Mouse (Mus musculus): ENCODE data around the gene 9130019O22Rik. TPM values are rescaled to one million over a fixed set of nuclear protein-coding genes. Genes with fewer than 3 reads are reported as not detected.
"Not testable (repeated sequence)": the region's sequence is repeated elsewhere in the genome, so short reads cannot be mapped to it uniquely, and the experiment has no call there.

9130019O22Rik gene
- polyA plus RNA-seq, 1 experiment, result 3.2 TPM

DNA sequence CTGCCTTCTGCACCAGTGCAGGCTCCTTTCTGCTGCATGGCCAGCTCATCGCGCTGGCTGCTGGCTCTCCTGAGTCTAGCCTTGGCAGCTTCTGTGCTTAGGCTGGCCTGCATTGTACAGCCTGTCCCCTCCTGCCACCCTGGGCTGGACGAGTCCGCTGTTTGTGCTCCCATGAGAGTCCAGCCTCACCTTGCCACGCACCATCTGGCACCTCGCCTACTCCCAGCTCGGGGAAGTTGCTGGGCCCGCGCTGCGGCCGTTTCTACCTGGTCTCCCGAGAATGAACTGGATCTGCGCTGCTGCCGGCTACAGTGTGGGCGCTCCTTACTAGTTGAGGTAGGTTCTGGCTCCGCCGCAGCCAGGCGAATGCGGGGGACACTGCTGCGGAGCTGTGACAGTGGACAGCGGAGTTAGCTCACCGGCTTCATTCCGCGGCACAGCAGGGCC lies 23.5 kb downstream of the 9130019O22Rik start:
- no peak for TF ChIP-seq CTCF (IDR thresholded peaks at IDR 0.05; ENCODE audit: extremely low read depth, insufficient read depth, insufficient read length, insufficient replicate concordance)
- H3K4me3 ChIP-seq (ENCODE audit: extremely low read depth, insufficient read depth, insufficient read length), result no peak overlapping the region
- no peak for DNase-seq (ENCODE audit: low read depth in 1 of 2, low spot score in 2 of 2)

DNA sequence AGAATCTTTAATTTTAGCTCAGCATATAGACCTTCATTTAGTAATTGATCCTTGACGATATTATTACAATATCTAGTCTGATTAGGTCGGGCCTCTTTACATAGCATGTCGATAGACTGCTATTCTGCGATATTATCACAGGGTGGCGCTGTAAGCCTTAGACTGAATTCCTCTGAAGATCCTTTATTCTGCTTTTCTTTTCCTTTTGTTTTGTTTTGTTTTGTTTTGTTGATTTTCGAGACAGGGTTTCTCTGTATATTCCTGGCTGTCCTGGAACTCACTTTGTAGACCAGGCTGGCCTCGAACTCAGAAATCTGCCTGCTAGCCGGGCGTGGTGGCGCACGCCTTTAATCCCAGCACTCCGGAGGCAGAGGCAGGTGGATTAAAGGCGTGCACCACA lies 24.5 kb downstream of the 9130019O22Rik start:
- H3K36me3 ChIP-seq (ENCODE audit: control insufficient read depth, insufficient read depth, low read length); H3K27ac ChIP-seq (ENCODE audit: insufficient read depth, low read length); H3K4me1 ChIP-seq (ENCODE audit: control insufficient read depth, insufficient read depth, insufficient read length); H3K27me3 ChIP-seq (ENCODE audit: control insufficient read depth, insufficient read depth, low read length): not testable (repeated sequence)
- TF ChIP-seq CTCF (IDR thresholded peaks at IDR 0.05; ENCODE audit: extremely low read depth, insufficient read depth, insufficient read length, insufficient replicate concordance), result peak; percentile 14; the same call in 1 of the 2 replicates
- 21% methylated on average over 13 of the region's 13 CpGs for WGBS
- peak in 1 of 2 experiments; percentile 45 for DNase-seq (ENCODE audit: low read depth in 1 of 2, low spot score in 2 of 2)
- peak overlapping the region; percentile 27; the same call in 1 of the 2 replicates for H3K4me3 ChIP-seq (ENCODE audit: extremely low read depth, insufficient read depth, insufficient read length)

More for the DNA sequence above, 23.5 kb downstream of the 9130019O22Rik start:
- WGBS, result 38% methylated on average over 24 of the region's 24 CpGs
- Histone ChIP-seq H3K27me3 (ENCODE audit: control insufficient read depth, insufficient read depth, low read length) (no peaks in the 10 kb centered on the region), H3K27ac (ENCODE audit: insufficient read depth, low read length) (no peak overlapping the region), H3K36me3 (ENCODE audit: control insufficient read depth, insufficient read depth, low read length) (no peaks in the 10 kb centered on the region), H3K4me1 (ENCODE audit: control insufficient read depth, insufficient read depth, insufficient read length) (no peaks in the 10 kb centered on the region)

DNA sequence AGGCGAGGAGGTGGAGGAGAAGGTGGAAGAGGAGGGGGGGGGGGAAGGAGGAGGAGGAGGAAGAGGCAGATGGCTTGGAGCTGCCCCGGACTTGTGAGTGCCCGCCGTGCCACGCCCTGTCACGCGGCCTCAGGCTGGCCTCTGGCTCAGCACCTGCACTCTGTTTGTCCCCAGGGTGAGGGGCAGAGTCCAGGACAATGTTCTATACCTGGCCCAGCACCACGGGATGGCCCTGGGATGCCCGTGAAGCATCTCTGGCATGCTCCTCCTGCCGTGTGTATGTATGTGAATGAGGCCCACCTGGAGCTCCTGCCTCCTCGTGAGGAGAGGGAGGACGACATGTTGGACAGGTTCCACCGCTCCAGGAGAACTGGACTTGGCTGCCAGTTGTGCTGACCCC lies 25.5 kb downstream of the 9130019O22Rik start:
- TF ChIP-seq CTCF (IDR thresholded peaks at IDR 0.05; ENCODE audit: extremely low read depth, insufficient read depth, insufficient read length, insufficient replicate concordance), result no peak
- TF ChIP-seq POLR2A (IDR thresholded peaks at IDR 0.05; ENCODE audit: low read depth, low read length), result no peak

DNA sequence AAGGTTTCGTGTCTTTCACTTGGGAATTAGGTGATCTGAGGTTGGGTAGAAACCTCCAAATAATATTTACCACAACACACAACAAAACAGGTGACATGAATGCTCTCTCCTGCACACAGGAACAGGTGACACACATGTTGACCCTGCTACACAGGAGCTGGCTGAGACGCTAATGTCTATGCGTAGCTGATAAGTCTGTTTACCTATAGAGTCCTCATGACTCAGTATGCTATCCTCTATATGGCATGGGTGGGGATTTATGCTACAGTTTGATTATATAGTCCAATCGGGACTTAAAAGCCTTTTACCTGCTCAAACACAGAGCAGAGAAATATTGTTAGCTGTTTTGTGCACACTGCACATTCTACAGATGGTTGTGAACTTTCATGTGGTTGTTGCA lies 26.7 kb downstream of the 9130019O22Rik start:
- no peaks in the 10 kb centered on the region for H3K27me3 ChIP-seq (ENCODE audit: control insufficient read depth, insufficient read depth, low read length)
- H3K27ac ChIP-seq (ENCODE audit: insufficient read depth, low read length), result no peak overlapping the region
- H3K4me3 ChIP-seq (ENCODE audit: extremely low read depth, insufficient read depth, insufficient read length), result no peak overlapping the region
- TF ChIP-seq CTCF (IDR thresholded peaks at IDR 0.05; ENCODE audit: extremely low read depth, insufficient read depth, insufficient read length, insufficient replicate concordance) (no peak), POLR2A (IDR thresholded peaks at IDR 0.05; ENCODE audit: low read depth, low read length) (no peak)
- H3K4me1 ChIP-seq (ENCODE audit: control insufficient read depth, insufficient read depth, insufficient read length), result no peaks in the 10 kb centered on the region
- no peaks in the 10 kb centered on the region for H3K36me3 ChIP-seq (ENCODE audit: control insufficient read depth, insufficient read depth, low read length)
- WGBS, result 69% methylated on average over 4 of the region's 4 CpGs
- DNase-seq (ENCODE audit: low read depth in 1 of 2, low spot score in 2 of 2), result no peak

More for the DNA sequence above, 25.5 kb downstream of the 9130019O22Rik start:
- DNase-seq (ENCODE audit: low read depth in 1 of 2, low spot score in 2 of 2), result no peak
- no peaks in the 10 kb centered on the region for H3K36me3 ChIP-seq (ENCODE audit: control insufficient read depth, insufficient read depth, low read length)
- H3K27me3 ChIP-seq (ENCODE audit: control insufficient read depth, insufficient read depth, low read length), result no peaks in the 10 kb centered on the region
- WGBS, result 68% methylated on average over 13 of the region's 13 CpGs
- H3K27ac ChIP-seq (ENCODE audit: insufficient read depth, low read length), result no peak overlapping the region
- no peak overlapping the region for H3K4me3 ChIP-seq (ENCODE audit: extremely low read depth, insufficient read depth, insufficient read length)
- H3K4me1 ChIP-seq (ENCODE audit: control insufficient read depth, insufficient read depth, insufficient read length), result no peaks in the 10 kb centered on the region

DNA sequence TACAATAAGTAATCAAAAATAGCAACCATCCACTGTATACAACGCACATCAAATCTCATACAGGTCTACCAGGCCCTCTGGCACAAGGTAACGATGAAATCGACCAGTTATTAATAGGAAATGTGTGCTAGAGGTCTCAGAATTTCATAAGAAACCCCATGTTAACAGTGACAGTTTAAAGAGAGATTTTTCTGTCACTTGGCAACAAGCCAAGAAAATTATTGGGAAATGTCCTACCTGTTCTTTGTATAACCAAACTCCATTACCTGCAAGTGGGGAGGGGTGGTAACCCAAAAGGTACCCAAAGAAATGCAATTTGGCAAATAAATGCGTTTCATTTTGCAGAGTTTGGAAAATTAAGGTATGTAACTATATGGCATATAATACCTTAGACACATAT lies 28.5 kb downstream of the 9130019O22Rik start:
- Histone ChIP-seq H3K27me3 (ENCODE audit: control insufficient read depth, insufficient read depth, low read length) (no peaks in the 10 kb centered on the region; the same call in 1 of the 2 replicates), H3K36me3 (ENCODE audit: control insufficient read depth, insufficient read depth, low read length) (no peaks in the 10 kb centered on the region), H3K4me1 (ENCODE audit: control insufficient read depth, insufficient read depth, insufficient read length) (no peaks in the 10 kb centered on the region), H3K27ac (ENCODE audit: insufficient read depth, low read length) (no peak overlapping the region), H3K4me3 (ENCODE audit: extremely low read depth, insufficient read depth, insufficient read length) (no peak overlapping the region)
- 80% methylated on average over 4 of the region's 4 CpGs for WGBS
- DNase-seq (ENCODE audit: low read depth in 1 of 2, low spot score in 2 of 2), result no peak
- no peak for TF ChIP-seq CTCF (IDR thresholded peaks at IDR 0.05; ENCODE audit: extremely low read depth, insufficient read depth, insufficient read length, insufficient replicate concordance)
- TF ChIP-seq POLR2A (IDR thresholded peaks at IDR 0.05; ENCODE audit: low read depth, low read length), result no peak

DNA sequence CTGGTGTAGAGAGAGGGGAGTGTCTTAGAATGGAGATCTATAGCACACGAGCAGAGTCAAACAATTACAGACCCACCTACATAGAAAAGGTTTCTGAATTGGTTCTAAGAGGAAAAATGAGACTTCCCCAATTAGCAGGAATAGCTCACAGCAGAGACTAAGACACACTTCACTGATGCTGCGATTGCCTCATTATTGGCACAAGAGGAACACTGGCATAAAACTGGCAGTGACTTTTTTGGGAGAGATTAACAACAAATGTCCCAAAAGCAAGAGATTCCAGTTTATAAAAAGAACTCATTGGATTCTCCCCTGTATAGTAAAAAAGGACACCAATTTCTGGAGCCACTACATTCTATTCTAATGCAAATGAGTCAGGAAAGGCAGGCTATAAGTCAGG lies 29.1 kb downstream of the 9130019O22Rik start:
- 75% methylated on average over 2 of the region's 2 CpGs for WGBS
- TF ChIP-seq CTCF (IDR thresholded peaks at IDR 0.05; ENCODE audit: extremely low read depth, insufficient read depth, insufficient read length, insufficient replicate concordance) (no peak), POLR2A (IDR thresholded peaks at IDR 0.05; ENCODE audit: low read depth, low read length) (no peak)
- Histone ChIP-seq H3K4me1 (ENCODE audit: control insufficient read depth, insufficient read depth, insufficient read length) (no peaks in the 10 kb centered on the region), H3K27ac (ENCODE audit: insufficient read depth, low read length) (no peak overlapping the region), H3K27me3 (ENCODE audit: control insufficient read depth, insufficient read depth, low read length) (no peaks in the 10 kb centered on the region; the same call in 1 of the 2 replicates), H3K36me3 (ENCODE audit: control insufficient read depth, insufficient read depth, low read length) (no peaks in the 10 kb centered on the region), H3K4me3 (ENCODE audit: extremely low read depth, insufficient read depth, insufficient read length) (no peak overlapping the region)
- DNase-seq (ENCODE audit: low read depth in 1 of 2, low spot score in 2 of 2), result no peak

DNA sequence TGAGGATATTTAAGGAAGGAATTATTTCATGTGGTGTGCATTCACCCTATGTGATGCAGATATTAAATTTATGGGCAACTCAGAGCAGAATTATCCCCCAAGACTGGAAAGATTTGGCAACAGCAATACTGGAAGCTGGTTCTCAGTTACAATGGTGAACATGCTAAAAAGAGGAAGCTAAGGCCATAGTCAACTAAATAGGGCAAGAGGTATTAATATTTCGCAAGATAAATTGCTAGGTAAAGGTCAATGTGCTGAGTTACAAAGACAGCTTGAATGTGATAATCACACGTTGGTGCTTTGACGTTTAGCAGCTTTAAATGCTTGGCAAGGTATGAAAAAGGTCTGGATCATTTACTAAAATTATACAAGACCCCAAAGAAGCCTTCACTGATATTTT lies 31.2 kb downstream of the 9130019O22Rik start:
- no peak overlapping the region for H3K27ac ChIP-seq (ENCODE audit: insufficient read depth, low read length)
- no peaks in the 10 kb centered on the region for H3K36me3 ChIP-seq (ENCODE audit: control insufficient read depth, insufficient read depth, low read length)
- no peaks in the 10 kb centered on the region for H3K4me1 ChIP-seq (ENCODE audit: control insufficient read depth, insufficient read depth, insufficient read length)
- TF ChIP-seq POLR2A (IDR thresholded peaks at IDR 0.05; ENCODE audit: low read depth, low read length), result no peak
- no peak for TF ChIP-seq CTCF (IDR thresholded peaks at IDR 0.05; ENCODE audit: extremely low read depth, insufficient read depth, insufficient read length, insufficient replicate concordance)
- H3K4me3 ChIP-seq (ENCODE audit: extremely low read depth, insufficient read depth, insufficient read length), result no peak overlapping the region
- no peaks in the 10 kb centered on the region; the same call in 1 of the 2 replicates for H3K27me3 ChIP-seq (ENCODE audit: control insufficient read depth, insufficient read depth, low read length)
- 66% methylated on average over 3 of the region's 3 CpGs for WGBS
- no peak for DNase-seq (ENCODE audit: low read depth in 1 of 2, low spot score in 2 of 2)

All from spleen, adult 2 months (tissue).